Mouse (Mus musculus): ENCODE data around the gene Foxred1. TPM values are rescaled to one million over a fixed set of nuclear protein-coding genes. Genes with fewer than 3 reads are reported as not detected.

The Foxred1 gene
- 51.3 TPM for polyA plus RNA-seq (2017; shearing (Covaris generic))

DNA sequence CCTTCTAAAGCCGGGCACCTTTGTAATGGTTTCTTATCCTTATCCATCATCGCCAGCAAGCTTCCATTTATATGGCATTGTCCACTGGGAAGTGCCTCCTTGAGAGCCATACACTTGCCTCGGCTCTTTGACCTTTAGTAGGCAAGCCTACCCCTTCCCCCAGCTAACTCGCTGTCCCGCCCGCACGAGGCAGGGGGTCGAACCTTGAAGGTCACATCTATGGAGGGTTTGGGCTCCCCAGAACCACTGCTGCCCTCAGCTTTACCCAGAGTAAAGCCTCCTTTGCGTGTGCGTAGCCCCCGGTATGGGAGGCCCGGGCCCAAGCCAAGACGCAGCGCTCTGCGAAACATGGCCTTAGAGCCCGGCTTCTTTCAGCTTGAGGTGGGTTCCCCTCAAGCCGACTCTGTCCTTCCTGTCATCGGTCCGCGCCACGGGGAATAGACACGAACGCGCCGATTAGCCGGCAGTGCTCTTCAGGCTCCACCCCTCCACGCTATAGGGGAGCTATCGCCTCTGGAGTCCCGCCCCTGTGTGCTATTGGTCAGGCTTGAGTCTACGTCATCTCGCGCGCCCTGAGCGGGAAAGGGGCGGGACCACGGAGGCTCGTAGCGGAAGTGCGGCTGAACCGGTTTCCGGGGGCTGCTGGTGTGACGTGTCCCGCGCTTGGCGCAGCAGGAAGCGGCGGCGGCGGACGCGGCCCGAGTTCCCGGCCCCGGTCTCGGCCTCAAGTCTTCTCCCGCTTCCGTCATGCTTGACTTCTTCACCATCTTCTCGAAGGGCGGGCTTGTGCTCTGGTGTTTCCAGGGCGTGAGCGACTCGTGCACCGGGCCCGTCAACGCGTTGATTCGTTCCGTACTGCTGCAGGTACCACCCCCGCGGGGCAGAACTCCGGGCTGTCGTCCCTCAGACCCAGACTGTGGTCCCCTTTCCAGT is at the start of gene Foxred1:
Gene Foxred1, minus strand, starts transcription at position 514 of the 933 bp plus-strand sequence.

DNA sequence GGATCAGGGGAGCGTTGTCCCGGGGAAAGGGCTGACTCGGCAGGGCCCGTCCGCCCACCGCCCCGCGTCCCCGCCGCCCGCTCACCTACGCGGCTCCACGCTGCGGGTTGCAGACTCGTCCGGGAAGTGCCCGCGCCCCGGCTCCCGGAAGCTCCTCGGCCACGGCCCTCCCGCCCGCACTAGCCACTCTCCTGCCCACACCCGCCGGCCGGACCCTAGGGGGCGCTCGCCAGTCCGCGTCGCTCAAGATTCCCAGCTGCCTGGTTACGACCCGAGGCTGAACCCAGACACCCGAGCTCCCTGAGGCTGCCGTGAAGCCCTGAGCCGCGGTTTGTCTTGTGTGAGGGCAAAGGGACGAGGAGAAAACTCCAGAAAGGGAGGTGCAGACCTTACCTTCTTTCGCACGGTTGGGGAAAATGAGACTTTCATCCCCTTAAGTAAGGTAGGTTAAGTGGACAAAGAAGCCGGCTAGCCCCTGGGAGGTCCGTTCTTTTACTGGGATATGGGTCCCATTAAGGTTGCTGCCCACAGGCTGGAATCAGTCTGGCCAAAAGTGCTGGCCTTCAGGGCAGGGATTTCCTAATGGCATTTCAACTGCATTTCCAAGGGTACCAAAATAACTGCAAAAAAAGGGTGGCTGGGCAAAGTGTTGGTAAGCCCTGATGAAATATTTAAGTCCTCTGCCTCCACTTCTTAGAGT is 10.9 kb downstream of the Foxred1 start, which contains the start of the genes Srpr and Tirap:
Gene Srpr, plus strand, starts transcription at position 404 of the 700 bp plus-strand sequence.
Gene Tirap, minus strand, starts transcription at position 520 of the 700 bp plus-strand sequence.

DNA sequence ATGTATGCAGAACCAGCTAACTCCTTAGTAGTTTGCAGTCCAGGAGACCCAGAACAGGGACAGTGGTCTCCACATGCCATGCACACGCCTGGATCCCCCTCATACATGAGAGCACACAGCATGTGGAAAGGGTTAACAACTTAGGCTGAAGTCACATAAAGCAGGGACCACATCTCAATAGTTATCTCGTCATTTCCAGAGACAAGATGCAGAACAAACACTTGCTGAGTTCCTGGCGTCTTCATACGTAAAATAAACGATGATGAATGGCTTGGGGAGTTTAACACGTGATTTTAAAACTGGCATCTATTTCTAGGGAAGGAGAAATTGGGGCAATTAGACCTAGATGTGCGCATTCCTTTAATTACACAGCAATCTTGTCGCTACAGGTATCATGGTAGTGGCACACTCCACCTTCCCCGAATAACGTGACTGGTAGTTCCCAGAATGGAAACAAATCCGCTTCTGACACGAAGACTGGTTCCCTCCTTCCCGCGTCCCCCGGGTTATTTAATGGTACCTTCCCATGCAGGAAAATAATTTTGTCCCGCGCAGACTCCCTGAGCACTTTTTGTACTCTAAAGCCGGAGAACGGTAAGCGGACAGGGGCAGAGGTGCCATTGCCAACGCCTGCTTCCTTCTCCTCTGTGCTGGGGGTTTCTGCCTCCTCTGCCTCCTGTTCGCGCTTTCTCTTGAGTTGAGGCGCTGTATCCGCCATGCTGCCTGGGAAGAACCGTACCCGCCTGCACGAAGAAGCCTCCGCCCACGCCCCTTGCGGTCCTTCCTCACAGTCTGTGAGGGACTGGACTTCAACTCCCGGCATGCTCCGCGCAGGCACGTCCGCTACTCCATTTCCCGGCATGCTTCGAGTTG is 35.4 kb downstream of the Foxred1 start, which contains the start of gene Dcps:
Gene Dcps, minus strand, starts transcription at position 811 of the 873 bp plus-strand sequence.

Other genes with a start within 250 kb of the Foxred1 start
- 37.7 TPM for gene St3gal4, start 91.8 kb downstream of the Foxred1 start, polyA plus RNA-seq (2017; shearing (Covaris generic))
- 76.8 TPM for gene Dcps, start 35.0 kb downstream of the Foxred1 start, polyA plus RNA-seq (2017; shearing (Covaris generic))
- gene Srpr, start 10.9 kb downstream of the Foxred1 start, polyA plus RNA-seq (2017; shearing (Covaris generic)), result 108 TPM
- 4.3 TPM for gene Tirap, start 10.8 kb downstream of the Foxred1 start, polyA plus RNA-seq (2017; shearing (Covaris generic))
- gene Fam118b, start 56.8 kb upstream of the Foxred1 start, polyA plus RNA-seq (2017; shearing (Covaris generic)), result 62.0 TPM
- gene Rpusd4, start 56.8 kb upstream of the Foxred1 start, polyA plus RNA-seq (2017; shearing (Covaris generic)), result 45.0 TPM
- gene Cdon, start 210.1 kb upstream of the Foxred1 start, polyA plus RNA-seq (2017; shearing (Covaris generic)), result 5.9 TPM

Measured in CD4-positive, CD25-positive, alpha-beta regulatory T cell (primary cell).